Mouse (Mus musculus) ES-E14 (cell line): Measurements from ENCODE around the gene Ap3d1. TPM values are rescaled to one million over a fixed set of nuclear protein-coding genes. Genes with fewer than 3 reads are reported as not detected.

ENCODE experiments used
- DNase-seq: peaks from one replicate; pipeline ENCODE4 v3.0.0-alpha.2; 2013; ENCODE audit warnings: low read depth, low spot score
- H3K27ac ChIP-seq: 2 replicates; pipeline ENCODE4 v1.5.1; 2012; ENCODE audit warnings: low read depth, mild to moderate bottlenecking, low read length, moderate library complexity, mixed read lengths; ENCODE audit not compliant: poor library complexity, insufficient read depth, severe bottlenecking
- H3K36me3 ChIP-seq: 2 replicates; pipeline ENCODE4 v1.6.1; 2012; ENCODE audit warnings: mild to moderate bottlenecking, low read length, moderate library complexity, mixed read lengths; ENCODE audit not compliant: control insufficient read depth, poor library complexity, insufficient read depth, severe bottlenecking
- H3K4me1 ChIP-seq, 2 experiments: fragments of 150-350 bp in 1 of 2; sonication (generic) in 1 of 2; 2 replicates each; pipeline ENCODE4 v1.6.1; 2012; ENCODE audit warnings: low read length in 2 of 2, mild to moderate bottlenecking in 1 of 2, mixed read lengths in 1 of 2; ENCODE audit not compliant: control insufficient read depth in 2 of 2, insufficient read depth in 2 of 2, poor library complexity in 1 of 2
- H3K4me3 ChIP-seq, 2 experiments: fragments of 150-350 bp in 1 of 2; sonication (generic) in 1 of 2; 2 replicates each; pipeline ENCODE4 v1.5.1; 2012; ENCODE audit warnings: low read length in 2 of 2, low read depth in 1 of 2, mild to moderate bottlenecking in 1 of 2, mixed read lengths in 1 of 2; ENCODE audit not compliant: insufficient read depth in 1 of 2, poor library complexity in 1 of 2, severe bottlenecking in 1 of 2
- H3K9ac ChIP-seq: 2 replicates; pipeline ENCODE4 v1.6.1; 2012; ENCODE audit warnings: low read depth, mild to moderate bottlenecking, low read length, mixed read lengths; ENCODE audit not compliant: poor library complexity, insufficient read depth, severe bottlenecking
- H3K9me3 ChIP-seq: fragments of 150-350 bp; sonication (generic); 2 replicates; pipeline ENCODE4 v1.6.1; 2012; ENCODE audit warnings: low read depth, mild to moderate bottlenecking, low read length; ENCODE audit not compliant: control insufficient read depth, insufficient read depth
- CHD2 ChIP-seq: IDR thresholded peaks from 2 replicates; pipeline ENCODE4 v1.6.1; 2014; ENCODE audit warnings: mild to moderate bottlenecking, low read depth, low read length, inconsistent platforms
- HCFC1 ChIP-seq: IDR thresholded peaks from 2 replicates; pipeline ENCODE4 v1.6.1; 2012; ENCODE audit warnings: low read length, inconsistent platforms, borderline replicate concordance; ENCODE audit not compliant: insufficient read depth
- MAFK ChIP-seq: IDR thresholded peaks from 2 replicates; pipeline ENCODE4 v1.6.1; 2014; ENCODE audit warnings: mild to moderate bottlenecking, low read depth, low read length, inconsistent platforms; ENCODE audit not compliant: insufficient read depth
- ZC3H11A ChIP-seq: IDR thresholded peaks from 2 replicates; pipeline ENCODE4 v1.6.1; 2012; ENCODE audit warnings: low read depth, mild to moderate bottlenecking, inconsistent platforms, low read length, borderline replicate concordance
- ZNF384 ChIP-seq: IDR thresholded peaks from 2 replicates; pipeline ENCODE4 v1.6.1; 2012; ENCODE audit warnings: low read depth, low read length, inconsistent platforms
- in situ Hi-C, 2 experiments: fragments of 600-800 bp; cut with MboI; formaldehyde crosslinking; loops; one replicate each; pipeline ENCODE4 v1.15.1; 2025; ENCODE audit warnings: low sequenced_read_pairs in 2 of 2, inconsistent platforms in 1 of 2; ENCODE audit not compliant: unreplicated experiment in 2 of 2
- total RNA-seq: library from RNA; depleted of rRNA; stranded (reverse); fragments of 300-350 nt; gene quantifications from 2 replicates; pipeline ENCODE4 v1.2.3, GENCODE M21; 2012

The Ap3d1 gene
- total RNA-seq, 1 experiment, result 74.8 TPM

DNA sequence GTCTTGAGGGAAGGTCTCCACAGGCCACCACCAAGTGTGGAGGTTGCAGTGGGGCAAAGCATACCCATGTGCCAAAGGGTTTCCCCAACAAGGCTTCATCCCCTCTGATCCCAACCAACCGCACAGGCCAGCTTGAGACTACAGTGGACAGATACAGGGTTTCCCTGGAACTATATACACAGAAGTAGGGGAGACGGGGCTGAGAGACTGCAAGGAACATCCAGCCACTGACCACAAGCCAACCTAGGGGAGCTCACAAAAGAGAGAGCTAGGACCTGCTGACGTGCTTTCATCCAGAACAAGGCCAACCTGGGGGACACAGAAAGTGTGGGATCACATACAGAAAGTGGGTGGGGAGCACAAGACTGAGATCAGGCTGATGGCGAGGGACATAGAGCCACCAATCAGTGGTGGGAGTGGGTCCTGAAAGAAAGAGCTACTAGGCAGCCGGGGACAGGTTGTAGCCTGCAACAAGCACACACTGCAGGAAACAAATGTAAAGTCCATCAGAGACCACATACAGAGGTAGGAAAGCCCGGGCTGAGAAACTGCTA is 67.1 kb downstream of the Ap3d1 start:
- Histone ChIP-seq H3K9me3 (no peaks in the 10 kb centered on the region), H3K4me3 (peak overlapping the region; percentile 86 to 92), H3K4me1 (peaks cover 9 to 31% of the 10 kb centered on the region in 2 experiments), H3K9ac (peak overlapping the region; percentile 81), H3K27ac (no peak overlapping the region), H3K36me3 (peaks cover 18% of the 10 kb centered on the region)
- DNase-seq, result no peak
- TF ChIP-seq MAFK (no peak), CHD2 (no peak), HCFC1 (no peak), ZC3H11A (no peak), ZNF384 (no peak)
- in situ Hi-C loops, result no loop called here

DNA sequence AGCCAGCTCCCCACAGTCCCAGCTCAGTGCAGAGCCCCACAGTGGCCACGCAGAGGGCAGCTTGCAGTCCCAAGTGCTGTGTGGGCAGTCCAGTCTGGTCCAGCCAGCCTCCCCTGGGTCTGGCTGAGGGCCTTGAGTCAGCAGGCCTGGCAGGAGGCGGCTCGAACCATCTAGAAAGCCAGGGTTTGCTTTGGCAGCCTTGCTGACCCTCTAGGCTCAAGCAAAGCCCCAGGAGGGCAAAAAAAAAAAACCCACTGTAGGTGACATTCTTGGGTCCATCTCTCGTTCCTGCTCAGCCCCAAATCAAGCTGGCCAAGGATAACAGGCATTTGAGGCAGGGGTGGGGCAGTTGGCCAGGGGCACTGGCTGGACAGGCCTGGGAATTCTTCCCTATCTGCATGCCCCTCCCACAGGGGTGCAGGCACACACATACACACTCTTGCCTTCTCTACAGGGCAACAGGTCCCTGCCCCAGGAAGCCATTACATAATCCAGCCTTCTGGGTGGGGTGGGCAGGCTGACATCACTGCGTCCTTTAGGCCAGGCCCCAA is 67.8 kb downstream of the Ap3d1 start:
- Histone ChIP-seq H3K4me1 (peaks cover 9 to 26% of the 10 kb centered on the region in 2 experiments), H3K9ac (no peak overlapping the region), H3K9me3 (no peaks in the 10 kb centered on the region), H3K4me3 (no peak overlapping the region; a peak in 1 of 4 replicates), H3K27ac (no peak overlapping the region), H3K36me3 (peaks cover 25% of the 10 kb centered on the region)
- in situ Hi-C loops, result no loop called here
- no peak for TF ChIP-seq CHD2
- TF ChIP-seq HCFC1, result no peak
- TF ChIP-seq ZNF384, result no peak
- TF ChIP-seq ZC3H11A, result no peak
- no peak for TF ChIP-seq MAFK
- no peak for DNase-seq

DNA sequence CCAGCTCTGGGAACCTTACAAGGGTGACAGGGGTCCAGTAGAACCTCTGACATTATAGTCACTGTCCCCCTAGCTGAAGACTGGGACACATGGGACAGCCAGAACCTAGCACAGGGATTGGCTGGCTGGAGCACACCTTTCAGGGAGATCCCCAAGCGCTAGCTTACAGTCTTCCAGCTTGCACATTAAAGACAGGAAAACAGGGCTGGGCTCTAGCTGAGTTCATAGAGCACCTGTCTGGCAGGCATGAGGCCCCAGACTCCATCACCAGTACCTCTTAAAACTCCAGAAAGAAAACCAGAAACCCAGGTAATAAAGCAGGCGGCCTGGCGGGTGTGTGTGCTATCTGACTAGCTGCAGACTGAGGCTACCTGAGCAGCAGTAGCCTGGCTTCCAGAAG is 68.4 kb downstream of the Ap3d1 start:
- Histone ChIP-seq H3K4me1 (peaks cover 9 to 22% of the 10 kb centered on the region in 2 experiments), H3K9me3 (no peaks in the 10 kb centered on the region), H3K27ac (no peak overlapping the region), H3K36me3 (peaks cover 30% of the 10 kb centered on the region), H3K4me3 (no peak overlapping the region), H3K9ac (no peak overlapping the region)
- DNase-seq, result no peak
- TF ChIP-seq ZNF384 (no peak), HCFC1 (no peak), MAFK (no peak), CHD2 (no peak), ZC3H11A (no peak)
- in situ Hi-C loops, result no loop called here

DNA sequence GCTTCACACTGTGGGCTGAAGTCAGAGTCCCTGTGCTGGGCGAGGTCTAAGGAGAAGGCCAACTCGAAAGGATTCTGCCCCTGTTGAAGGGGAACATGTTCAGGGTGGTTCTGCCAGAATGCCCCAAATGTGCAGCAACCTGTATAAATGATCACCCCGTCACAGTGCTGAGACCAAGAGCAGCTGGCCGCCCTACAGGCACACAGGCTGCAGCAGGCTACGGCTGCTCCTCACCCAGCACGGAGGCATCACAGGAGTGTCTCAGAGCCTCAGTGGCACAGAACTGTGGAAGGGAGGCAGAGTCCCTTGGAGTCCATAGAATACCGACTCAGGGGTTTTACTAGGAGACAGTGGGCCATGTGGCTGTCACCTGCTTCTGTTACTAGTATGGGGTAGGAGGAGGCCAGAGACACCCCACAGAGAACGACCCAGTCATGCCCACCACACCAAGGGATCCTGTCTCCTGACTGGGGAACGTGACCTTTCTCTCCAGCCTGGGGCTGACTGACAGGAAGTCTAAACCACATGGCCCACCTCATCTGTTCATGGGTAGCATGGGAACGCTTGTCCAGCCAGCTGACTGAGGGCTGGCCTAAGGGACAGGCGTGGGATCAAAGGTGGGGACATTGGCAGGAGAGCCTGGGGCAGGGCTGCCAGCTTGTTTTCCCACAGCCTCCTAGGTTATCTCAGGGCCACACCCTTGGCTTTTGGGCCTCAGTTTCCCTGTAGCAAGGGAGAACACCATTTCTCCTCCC is 70.0 kb downstream of the Ap3d1 start:
- Histone ChIP-seq H3K27ac (no peak overlapping the region), H3K4me1 (peaks cover 6 to 13% of the 10 kb centered on the region in 2 experiments)
- in situ Hi-C loops, result no loop called here

More for the DNA sequence above, 70.0 kb downstream of the Ap3d1 start:
- H3K9ac ChIP-seq, result no peak overlapping the region
- H3K9me3 ChIP-seq, result no peaks in the 10 kb centered on the region
- TF ChIP-seq ZNF384, result no peak
- no peak for TF ChIP-seq HCFC1
- no peak for TF ChIP-seq MAFK
- no peak for TF ChIP-seq ZC3H11A
- TF ChIP-seq CHD2, result no peak
- no peak for DNase-seq
- H3K4me3 ChIP-seq, result no peak overlapping the region
- peaks cover 45% of the 10 kb centered on the region for H3K36me3 ChIP-seq
